Mouse (Mus musculus) MEL (cell line): ENCODE measurements at regions not wholly inside any gene's neighbourhood (a gene's known extent, or its start where the extent isn't known, plus 50 kb on each side); places are given as distances from the start of the nearest gene placed in this dataset.
"Not testable (repeated sequence)": the region's sequence is repeated elsewhere in the genome, so short reads cannot be mapped to it uniquely, and the experiment has no call there.

Source experiments
- DNase-seq: peaks from one replicate; pipeline ENCODE4 v3.0.0; 2011; ENCODE audit warnings: low read depth, low spot score
- H3K27ac ChIP-seq: 2 replicates; pipeline ENCODE4 v1.5.1; 2012; ENCODE audit warnings: low read depth, mild to moderate bottlenecking, control low read depth, low read length, moderate library complexity; ENCODE audit not compliant: control insufficient read depth
- H3K27me3 ChIP-seq, 2 experiments: fragments of 150-350 bp in 1 of 2; sonication (generic) in 1 of 2; 2 replicates each; pipeline ENCODE4 v1.6.1; 2012; ENCODE audit warnings: low read length in 2 of 2, mild to moderate bottlenecking in 2 of 2, improper control_type of control experiment in 1 of 2, moderate library complexity in 1 of 2; ENCODE audit not compliant: insufficient read depth in 2 of 2, control insufficient read depth in 1 of 2
- H3K36me3 ChIP-seq, 2 experiments: 2 replicates each; pipeline ENCODE4 v1.6.1; 2012 to 2014; ENCODE audit warnings: low read length in 2 of 2, improper control_type of control experiment in 1 of 2, inconsistent platforms in 1 of 2, mild to moderate bottlenecking in 1 of 2; ENCODE audit not compliant: insufficient read depth in 2 of 2, control insufficient read depth in 1 of 2
- H3K4me1 ChIP-seq, 2 experiments: fragments of 150-350 bp in 1 of 2; sonication (generic) in 1 of 2; 2 replicates each; pipeline ENCODE4 v1.6.1; 2012; ENCODE audit warnings: low read length in 2 of 2, improper control_type of control experiment in 1 of 2, mild to moderate bottlenecking in 1 of 2; ENCODE audit not compliant: insufficient read depth in 2 of 2, control insufficient read depth in 1 of 2
- H3K4me3 ChIP-seq, 2 experiments: fragments of 150-350 bp in 1 of 2; sonication (generic) in 1 of 2; 2 replicates each; pipeline ENCODE4 v1.5.1; 2012; ENCODE audit warnings: low read depth in 2 of 2, low read length in 2 of 2, mild to moderate bottlenecking in 2 of 2, moderate library complexity in 2 of 2, control low read depth in 1 of 2, improper control_type of control experiment in 1 of 2; ENCODE audit not compliant: control insufficient read depth in 1 of 2, insufficient read depth in 1 of 2
- H3K79me2 ChIP-seq: 2 replicates; pipeline ENCODE4 v1.6.1; 2012; ENCODE audit warnings: mild to moderate bottlenecking, low read length, moderate library complexity; ENCODE audit not compliant: control insufficient read depth, poor library complexity, insufficient read depth
- H3K9ac ChIP-seq: 2 replicates; pipeline ENCODE4 v1.6.1; 2012; ENCODE audit warnings: low read depth, mild to moderate bottlenecking, control low read depth, low read length, moderate library complexity; ENCODE audit not compliant: control insufficient read depth, poor library complexity, severe bottlenecking
- H3K9me3 ChIP-seq: fragments of 150-350 bp; sonication (generic); replicated peaks from 2 replicates; pipeline ENCODE4 v1.6.1; 2012; ENCODE audit warnings: mild to moderate bottlenecking, low read length, improper control_type of control experiment, moderate library complexity; ENCODE audit not compliant: insufficient read depth
- CHD2 ChIP-seq: IDR thresholded peaks from 2 replicates; pipeline ENCODE4 v1.6.1; 2011; ENCODE audit warnings: low read length, improper control_type of control experiment
- E2F4 ChIP-seq: IDR thresholded peaks from 2 replicates; pipeline ENCODE4 v1.6.1; 2011; ENCODE audit warnings: low read depth, low read length, improper control_type of control experiment, borderline replicate concordance
- ELF1 ChIP-seq: IDR thresholded peaks from 2 replicates; pipeline ENCODE4 v1.6.1; 2014; ENCODE audit warnings: low read depth, mild to moderate bottlenecking, inconsistent platforms, low read length, improper control_type of control experiment, moderate library complexity
- ETS1 ChIP-seq: IDR thresholded peaks from 2 replicates; pipeline ENCODE4 v1.6.1; 2012; ENCODE audit warnings: low read depth, mild to moderate bottlenecking, inconsistent platforms, low read length, improper control_type of control experiment, moderate library complexity
- GABPA ChIP-seq: IDR thresholded peaks from 2 replicates; pipeline ENCODE4 v1.6.1; 2012; ENCODE audit warnings: low read depth, mild to moderate bottlenecking, inconsistent platforms, low read length, improper control_type of control experiment, moderate library complexity
- JUND ChIP-seq: IDR thresholded peaks from 2 replicates; pipeline ENCODE4 v1.6.1; 2011; ENCODE audit warnings: low read depth, mild to moderate bottlenecking, improper control_type of control experiment, low read length
- KAT2A ChIP-seq: conservative IDR thresholded peaks from 2 replicates; pipeline ENCODE4 v1.6.1; 2012; ENCODE audit warnings: low read depth, low read length, improper control_type of control experiment, inconsistent platforms
- MAFK ChIP-seq: IDR thresholded peaks from 2 replicates; pipeline ENCODE4 v1.6.1; 2011; ENCODE audit warnings: low read depth, mild to moderate bottlenecking, low read length, improper control_type of control experiment, borderline replicate concordance
- MXI1 ChIP-seq: IDR thresholded peaks from 2 replicates; pipeline ENCODE4 v1.6.1; 2011; ENCODE audit warnings: mild to moderate bottlenecking, low read depth, low read length, improper control_type of control experiment
- NRF1 ChIP-seq: IDR thresholded peaks from 2 replicates; pipeline ENCODE4 v1.6.1; 2014; ENCODE audit warnings: low read depth, mild to moderate bottlenecking, inconsistent platforms, low read length, improper control_type of control experiment, moderate library complexity; ENCODE audit not compliant: poor library complexity, insufficient read depth, severe bottlenecking
- POLR2AphosphoS2 ChIP-seq: IDR thresholded peaks from 2 replicates; pipeline ENCODE4 v1.6.1; 2011; ENCODE audit warnings: low read length, improper control_type of control experiment
- POLR2AphosphoS5 ChIP-seq: IDR thresholded peaks from 2 replicates; pipeline ENCODE4 v1.6.1; 2012; ENCODE audit warnings: low read depth, borderline replicate concordance, mild to moderate bottlenecking, inconsistent platforms, low read length, moderate library complexity, mixed read lengths
- TBP ChIP-seq: IDR thresholded peaks from 2 replicates; pipeline ENCODE4 v1.8.0; 2011; ENCODE audit warnings: low read depth, low read length, improper control_type of control experiment
- UBTF ChIP-seq: IDR thresholded peaks from 2 replicates; pipeline ENCODE4 v1.6.1; 2012; ENCODE audit warnings: low read depth, mild to moderate bottlenecking, inconsistent platforms, low read length, improper control_type of control experiment, moderate library complexity, borderline replicate concordance; ENCODE audit not compliant: insufficient read depth
- USF1 ChIP-seq: IDR thresholded peaks from 2 replicates; pipeline ENCODE4 v1.6.1; 2014; ENCODE audit warnings: low read depth, mild to moderate bottlenecking, inconsistent platforms, low read length, improper control_type of control experiment, moderate library complexity
- USF2 ChIP-seq, 2 experiments: IDR thresholded peaks; 2 replicates each; pipeline ENCODE4 v1.6.1; 2011 to 2012; ENCODE audit warnings: improper control_type of control experiment in 2 of 2, low read length in 2 of 2, borderline replicate concordance in 1 of 2, inconsistent platforms in 1 of 2, low read depth in 1 of 2, mild to moderate bottlenecking in 1 of 2; ENCODE audit not compliant: insufficient read depth in 1 of 2
- ZKSCAN1 ChIP-seq: IDR thresholded peaks from 2 replicates; pipeline ENCODE4 v1.6.1; 2012; ENCODE audit warnings: low read depth, mild to moderate bottlenecking, inconsistent platforms, low read length, improper control_type of control experiment, moderate library complexity

GRCm38 (mm10) chr5:10550115-10550514 is 303.8 kb upstream of the Gm5152 start:
- H3K79me2 ChIP-seq, H3K36me3 ChIP-seq, H3K4me1 ChIP-seq, H3K4me3 ChIP-seq, H3K9ac ChIP-seq, H3K9me3 ChIP-seq, H3K27me3 ChIP-seq, DNase-seq, H3K27ac ChIP-seq: not testable (repeated sequence)

GRCm38 (mm10) chr5:10562321-10562720 is 316.0 kb upstream of the Gm5152 start:
- Histone ChIP-seq H3K9me3 (no peaks in the 10 kb centered on the region), H3K27me3 (no peaks in the 10 kb centered on the region), H3K9ac (no peak overlapping the region), H3K27ac (no peak overlapping the region), H3K36me3 (no peaks in the 10 kb centered on the region), H3K4me1 (no peaks in the 10 kb centered on the region), H3K4me3 (no peak overlapping the region), H3K79me2 (no peaks in the 10 kb centered on the region)
- no peak for DNase-seq
- no peak for TF ChIP-seq POLR2AphosphoS5
- no peak for TF ChIP-seq E2F4
- no peak for TF ChIP-seq USF1
- TF ChIP-seq UBTF = no peak
- TF ChIP-seq ETS1 = no peak
- TF ChIP-seq ELF1 = no peak
- no peak for TF ChIP-seq MXI1
- TF ChIP-seq NRF1 = no peak

- no peaks in the 10 kb centered on the region for H3K79me2 ChIP-seq
- no peak overlapping the region for H3K27ac ChIP-seq
- H3K9me3 ChIP-seq = no peaks in the 10 kb centered on the region
- H3K4me3 ChIP-seq = no peak overlapping the region
- no peak for DNase-seq
- H3K27me3 ChIP-seq = no peaks in the 10 kb centered on the region
- TF ChIP-seq KAT2A (no peak), ZKSCAN1 (no peak), NRF1 (no peak), MAFK (no peak), GABPA (no peak), ELF1 (no peak), USF2 (IDR thresholded peaks at IDR 0.05; ENCODE audit: borderline replicate concordance in 1 of 2, insufficient read depth in 1 of 2, low read depth in 1 of 2, low read length in 2 of 2) (no peak), JUND (no peak), POLR2AphosphoS2 (no peak), CHD2 (no peak), TBP (no peak)
- no peaks in the 10 kb centered on the region for H3K4me1 ChIP-seq
- H3K36me3 ChIP-seq = no peaks in the 10 kb centered on the region
- H3K9ac ChIP-seq = no peak overlapping the region
Measured at GRCm38 (mm10) chr5:10592392-10592791, 346.1 kb upstream of the Gm5152 start.
